Mouse (Mus musculus) stomach, embryonic 15.5 days (tissue): ENCODE measurements at regions not wholly inside any gene's neighbourhood (a gene's known extent, or its start where the extent isn't known, plus 50 kb on each side); places are given as distances from the start of the nearest gene placed in this dataset.
"Not testable (repeated sequence)": the region's sequence is repeated elsewhere in the genome, so short reads cannot be mapped to it uniquely, and the experiment has no call there.

ENCODE experiments used
- ATAC-seq: fragments of 200-750 bp; cut with Nextera tagmentation; 2 replicates; pipeline ENCODE4 v1.8.0; 2017; ENCODE audit warnings: low read depth, moderate number of reproducible peaks, moderate TSS enrichment; ENCODE audit not compliant: insufficient read depth, low FRiP score
- H3K27ac ChIP-seq: fragments of 300-500 bp; sonication (generic); 2 replicates; pipeline ENCODE4 v1.5.1; 2015; ENCODE audit warnings: mild to moderate bottlenecking, inconsistent platforms
- H3K27me3 ChIP-seq: fragments of 300-500 bp; sonication (generic); replicated peaks from 2 replicates; pipeline ENCODE4 v1.6.1; 2015; ENCODE audit warnings: inconsistent platforms
- H3K36me3 ChIP-seq: fragments of 300-500 bp; sonication (generic); 2 replicates; pipeline ENCODE4 v1.6.1; 2015; ENCODE audit warnings: inconsistent platforms
- H3K4me1 ChIP-seq: fragments of 300-500 bp; sonication (generic); 2 replicates; pipeline ENCODE4 v1.6.1; 2015; ENCODE audit warnings: inconsistent platforms
- H3K4me2 ChIP-seq: fragments of 300-500 bp; sonication (generic); 2 replicates; pipeline ENCODE4 v1.6.1; 2015; ENCODE audit warnings: mild to moderate bottlenecking, inconsistent platforms
- H3K4me3 ChIP-seq: fragments of 300-500 bp; sonication (generic); replicated peaks from 2 replicates; pipeline ENCODE4 v1.5.1; 2015; ENCODE audit warnings: inconsistent platforms
- H3K9ac ChIP-seq: fragments of 300-500 bp; sonication (generic); 2 replicates; pipeline ENCODE4 v1.6.1; 2015; ENCODE audit warnings: inconsistent platforms
- H3K9me3 ChIP-seq: fragments of 300-500 bp; sonication (generic); 2 replicates; pipeline ENCODE4 v1.6.1; 2016; ENCODE audit warnings: inconsistent platforms
- WGBS: fragments of 180-500 bp; shearing (Covaris S2); methylation state at CpG from one replicate; pipeline ENCODE4 v1.1.7; 2015; 5-methylcytosine and 5-hydroxymethylcytosine counted together

DNA sequence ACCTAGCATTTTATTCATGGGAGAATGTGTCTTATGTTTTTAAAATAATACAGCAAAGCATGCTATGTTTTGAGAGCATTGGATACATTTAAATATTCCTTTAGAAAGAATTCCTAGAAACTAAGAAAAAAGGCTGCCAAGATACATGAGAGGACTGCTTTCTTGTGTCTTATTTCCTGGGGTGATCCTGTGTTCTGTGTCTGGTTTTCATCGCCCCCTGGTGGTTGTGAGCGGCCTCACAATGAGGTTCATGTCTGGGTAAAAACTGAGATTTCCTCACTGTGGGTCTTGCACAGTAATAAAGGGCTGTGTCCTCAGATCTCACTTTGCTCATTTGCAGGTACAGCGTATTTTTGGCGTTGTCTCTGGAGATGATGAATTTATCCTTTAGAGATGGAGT, 469.2 kb downstream of the Adam6a start:
- not testable (repeated sequence) for ATAC-seq

DNA sequence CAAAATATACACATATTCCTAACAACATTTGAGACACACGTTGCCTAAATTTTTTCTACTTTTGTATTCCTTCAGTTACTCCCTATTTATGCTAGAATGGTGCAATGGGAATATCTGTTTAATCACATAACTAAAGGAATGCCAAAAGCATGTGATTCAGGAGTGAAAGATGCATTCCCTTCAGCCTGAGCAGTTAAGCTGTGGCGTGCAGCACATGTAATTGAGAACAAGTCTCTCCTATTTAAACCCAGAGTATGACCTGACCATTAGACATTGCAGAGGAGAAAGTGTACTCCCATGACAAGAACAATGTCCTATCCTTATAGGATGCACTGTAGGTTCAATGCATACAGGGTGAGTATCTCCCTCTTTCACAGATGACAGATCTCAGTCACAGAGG, 493.3 kb downstream of the Adam6a start:
- H3K9me3 ChIP-seq, H3K27me3 ChIP-seq, H3K36me3 ChIP-seq, H3K4me1 ChIP-seq, ATAC-seq, H3K27ac ChIP-seq, H3K4me2 ChIP-seq, H3K4me3 ChIP-seq, H3K9ac ChIP-seq: not testable (repeated sequence)
- WGBS: 70% methylated on average over 2 of the region's 2 CpGs

More for the DNA sequence above, 469.2 kb downstream of the Adam6a start:
- not testable (repeated sequence) for H3K9ac ChIP-seq, H3K4me1 ChIP-seq, H3K27ac ChIP-seq, H3K9me3 ChIP-seq, H3K36me3 ChIP-seq, H3K27me3 ChIP-seq, H3K4me3 ChIP-seq, H3K4me2 ChIP-seq
- 17% methylated on average over 4 of the region's 4 CpGs for WGBS

DNA sequence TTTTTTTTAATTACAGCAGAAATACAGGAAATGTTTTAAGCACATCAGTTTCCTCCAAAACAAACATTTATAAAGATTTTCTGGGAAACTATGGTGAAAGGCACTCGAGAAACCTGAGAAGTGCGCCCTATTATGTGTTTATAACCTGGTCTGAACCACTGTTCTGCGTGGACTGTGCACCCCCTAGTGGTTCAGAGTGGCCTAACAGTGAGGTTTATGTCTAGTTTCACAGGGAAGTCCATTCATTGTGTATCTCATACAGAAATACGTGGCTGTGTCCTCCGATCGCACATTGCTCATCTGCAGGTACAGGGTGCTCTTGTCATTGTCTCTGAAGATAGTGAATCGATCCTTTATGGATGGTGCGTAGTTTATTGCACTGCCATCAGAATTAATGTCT, 504.3 kb downstream of the Adam6a start:
- H3K27ac ChIP-seq, H3K9ac ChIP-seq, ATAC-seq, H3K36me3 ChIP-seq, H3K4me2 ChIP-seq, H3K9me3 ChIP-seq, H3K4me3 ChIP-seq, H3K4me1 ChIP-seq, H3K27me3 ChIP-seq: not testable (repeated sequence)
- 55% methylated on average over 8 of the region's 8 CpGs for WGBS

DNA sequence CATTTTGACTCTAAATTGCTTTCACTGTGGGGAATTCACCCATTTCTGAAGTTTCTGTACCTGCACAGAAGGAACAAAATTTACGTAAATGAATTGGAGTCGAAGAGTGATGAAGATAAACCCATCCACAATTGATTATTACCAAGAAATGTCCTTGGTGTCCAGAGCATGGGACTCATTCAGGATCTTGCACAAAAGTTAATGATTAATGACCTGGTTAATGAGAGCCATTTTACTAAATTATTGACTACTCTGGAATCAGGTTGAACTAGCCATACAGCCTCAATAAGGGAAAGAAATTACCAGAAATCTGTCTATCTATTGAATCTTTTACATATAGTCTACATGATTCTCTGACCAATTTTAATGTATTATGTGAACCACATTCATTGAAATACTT, 509.6 kb downstream of the Adam6a start:
- Histone ChIP-seq H3K4me2 (no peak overlapping the region), H3K27ac (no peak overlapping the region), H3K9ac (no peak overlapping the region), H3K36me3 (no peaks in the 10 kb centered on the region), H3K4me1 (no peaks in the 10 kb centered on the region), H3K4me3 (no peak overlapping the region), H3K27me3 (no peaks in the 10 kb centered on the region), H3K9me3 (no peaks in the 10 kb centered on the region)
- WGBS: 84% methylated on average over 2 of the region's 2 CpGs
- ATAC-seq: no peak

DNA sequence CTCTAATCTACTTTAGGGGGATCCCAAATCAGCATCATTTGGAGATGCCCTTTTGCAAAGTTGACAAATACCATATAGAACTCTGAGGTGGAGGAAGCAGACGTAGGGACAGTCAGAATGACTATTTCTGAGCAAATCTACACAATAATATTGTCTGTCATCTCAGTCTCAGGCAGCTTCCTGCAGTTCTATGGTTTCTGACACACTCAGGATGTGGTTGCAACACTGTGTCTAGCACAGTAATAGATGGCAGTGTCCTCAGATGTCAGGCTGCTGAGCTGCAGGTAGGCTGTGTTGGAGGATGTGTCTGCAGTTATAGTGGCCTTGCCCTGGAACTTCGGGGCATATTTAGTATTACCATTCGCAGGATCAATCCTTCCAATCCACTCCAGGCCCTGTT, 515.9 kb downstream of the Adam6a start:
- no peak overlapping the region for H3K27ac ChIP-seq
- no peak for ATAC-seq
- H3K9me3 ChIP-seq: no peaks in the 10 kb centered on the region
- no peaks in the 10 kb centered on the region for H3K27me3 ChIP-seq
- no peak overlapping the region for H3K9ac ChIP-seq
- no peaks in the 10 kb centered on the region for H3K36me3 ChIP-seq
- H3K4me3 ChIP-seq: no peak overlapping the region
- WGBS: 53% methylated on average over 3 of the region's 3 CpGs
- H3K4me2 ChIP-seq: no peak overlapping the region
- no peaks in the 10 kb centered on the region for H3K4me1 ChIP-seq

DNA sequence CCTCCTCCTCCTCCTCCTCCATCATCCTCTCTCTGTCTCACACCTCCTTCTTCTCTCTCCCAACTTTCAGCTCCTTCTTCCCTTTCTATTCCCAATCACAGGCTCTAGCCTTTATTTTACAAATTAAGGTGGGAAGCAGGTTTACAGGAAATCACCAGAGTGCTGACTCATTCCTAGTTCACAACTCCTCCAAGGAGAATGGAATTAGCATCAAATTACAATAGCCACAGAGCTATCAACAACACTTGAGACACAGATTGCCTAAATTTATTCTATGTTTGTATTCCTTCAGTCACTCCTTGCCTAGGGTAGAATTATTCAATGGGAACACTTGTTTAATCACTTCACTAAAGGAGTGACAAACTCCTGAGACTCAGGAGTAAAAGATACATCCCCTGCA, 523.5 kb downstream of the Adam6a start:
- H3K4me1 ChIP-seq: no peaks in the 10 kb centered on the region
- H3K27ac ChIP-seq: no peak overlapping the region
- no peak for ATAC-seq
- H3K27me3 ChIP-seq: no peaks in the 10 kb centered on the region
- no peaks in the 10 kb centered on the region for H3K36me3 ChIP-seq
- no peak overlapping the region for H3K4me3 ChIP-seq
- H3K9me3 ChIP-seq: no peaks in the 10 kb centered on the region
- H3K4me2 ChIP-seq: no peak overlapping the region
- H3K9ac ChIP-seq: no peak overlapping the region

DNA sequence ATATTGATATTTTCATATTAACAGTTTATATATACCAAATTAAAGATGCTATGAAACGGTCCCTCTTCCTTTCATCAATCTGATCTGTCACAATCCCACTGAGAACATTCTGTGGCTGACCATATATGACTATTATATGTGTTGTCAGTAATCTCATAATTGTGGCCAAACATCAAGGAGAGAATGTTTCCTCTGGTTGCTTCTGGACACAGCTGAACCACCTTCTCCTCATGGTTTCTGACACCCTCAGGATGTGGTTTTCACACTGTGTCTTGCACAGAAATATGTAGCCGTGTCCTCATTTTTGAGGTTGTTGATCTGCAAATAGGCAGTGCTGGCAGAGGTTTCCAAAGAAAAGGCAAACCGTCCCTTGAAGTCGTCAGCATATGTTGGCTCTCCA, 565.0 kb downstream of the Adam6a start:
- H3K4me2 ChIP-seq, H3K36me3 ChIP-seq: not testable (repeated sequence)
- 79% methylated on average over 4 of the region's 4 CpGs for WGBS

DNA sequence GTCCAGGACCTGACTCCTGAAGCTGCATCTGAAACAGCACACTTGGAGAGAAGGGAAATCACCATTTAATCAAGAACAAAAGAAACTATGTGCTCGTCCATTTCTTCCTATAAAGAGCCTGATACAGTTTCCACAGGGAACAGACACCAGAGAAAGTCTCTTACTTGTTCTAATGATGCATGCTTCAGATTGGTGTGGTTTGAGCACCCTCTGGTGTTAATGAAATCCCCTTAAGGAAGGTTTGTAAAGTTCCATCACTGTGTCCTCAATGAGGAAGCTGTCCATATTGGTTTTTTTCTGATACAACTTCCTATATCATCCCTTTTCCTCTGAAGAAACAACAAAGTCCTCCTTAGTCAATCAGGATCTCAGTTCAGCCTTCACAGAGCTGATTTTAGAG, 591.2 kb downstream of the Adam6a start:
- H3K4me2 ChIP-seq: no peak overlapping the region
- no peaks in the 10 kb centered on the region for H3K36me3 ChIP-seq
- H3K9ac ChIP-seq: no peak overlapping the region
- no peaks in the 10 kb centered on the region for H3K9me3 ChIP-seq
- 44% methylated on average over 1 of the region's 1 CpGs for WGBS
- H3K4me1 ChIP-seq: no peaks in the 10 kb centered on the region
- no peak overlapping the region for H3K27ac ChIP-seq
- no peaks in the 10 kb centered on the region for H3K27me3 ChIP-seq
- no peak overlapping the region for H3K4me3 ChIP-seq
- ATAC-seq: no peak

More for the DNA sequence above, 565.0 kb downstream of the Adam6a start:
- not testable (repeated sequence) for ATAC-seq, H3K27ac ChIP-seq, H3K4me1 ChIP-seq, H3K9me3 ChIP-seq, H3K4me3 ChIP-seq, H3K9ac ChIP-seq, H3K27me3 ChIP-seq

DNA sequence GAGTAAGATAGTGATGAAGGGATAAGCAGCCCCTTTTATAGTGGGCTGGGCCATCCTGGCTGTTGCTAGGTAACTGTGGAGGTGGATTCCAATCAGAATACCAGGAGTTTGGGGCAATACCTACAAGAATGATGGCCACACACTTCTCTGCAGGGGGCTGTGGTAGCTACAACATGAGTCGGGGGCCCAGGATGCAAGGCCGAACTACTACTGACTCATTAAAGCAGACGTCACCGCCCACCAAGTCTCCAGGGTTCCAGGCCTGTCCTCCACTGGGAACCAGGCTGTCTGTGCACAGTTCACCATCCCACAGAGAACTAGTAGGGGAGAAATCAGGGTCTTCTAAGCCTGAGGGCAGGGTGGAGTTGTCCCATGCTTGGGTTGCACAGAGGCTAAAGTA, 605.1 kb downstream of the Adam6a start:
- H3K4me1 ChIP-seq: no peaks in the 10 kb centered on the region
- H3K4me3 ChIP-seq: no peak overlapping the region
- no peaks in the 10 kb centered on the region for H3K27me3 ChIP-seq
- no peak overlapping the region for H3K9ac ChIP-seq
- WGBS: 88% methylated on average over 4 of the region's 4 CpGs
- no peaks in the 10 kb centered on the region for H3K9me3 ChIP-seq
- H3K36me3 ChIP-seq: no peaks in the 10 kb centered on the region
- no peak for ATAC-seq
- no peak overlapping the region for H3K27ac ChIP-seq
- H3K4me2 ChIP-seq: no peak overlapping the region

DNA sequence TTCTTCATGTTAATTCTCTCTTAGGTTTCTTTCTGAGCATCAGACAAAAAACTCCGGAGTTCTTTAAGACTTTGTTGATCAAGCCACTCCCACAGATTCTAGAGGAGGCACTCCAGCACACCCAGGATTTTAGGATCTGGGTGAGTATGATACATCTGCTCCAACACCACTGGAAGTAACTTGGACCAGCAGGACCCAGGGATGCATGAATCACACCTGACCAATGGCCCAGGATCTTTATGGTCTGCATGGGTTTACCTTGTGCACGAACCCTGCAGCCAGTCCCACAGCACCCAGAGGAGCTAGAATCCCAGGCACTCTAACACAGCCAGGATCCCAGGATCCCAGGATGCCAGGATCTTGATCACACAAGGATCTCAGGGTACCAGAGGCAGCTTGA, 628.6 kb downstream of the Adam6a start:
- Histone ChIP-seq H3K27me3 (no peaks in the 10 kb centered on the region), H3K9me3 (no peaks in the 10 kb centered on the region), H3K9ac (no peak overlapping the region), H3K4me1 (no peaks in the 10 kb centered on the region), H3K27ac (no peak overlapping the region), H3K4me3 (no peak overlapping the region), H3K36me3 (no peaks in the 10 kb centered on the region), H3K4me2 (no peak overlapping the region)
- 77% methylated on average over 2 of the region's 2 CpGs for WGBS
- ATAC-seq: no peak

DNA sequence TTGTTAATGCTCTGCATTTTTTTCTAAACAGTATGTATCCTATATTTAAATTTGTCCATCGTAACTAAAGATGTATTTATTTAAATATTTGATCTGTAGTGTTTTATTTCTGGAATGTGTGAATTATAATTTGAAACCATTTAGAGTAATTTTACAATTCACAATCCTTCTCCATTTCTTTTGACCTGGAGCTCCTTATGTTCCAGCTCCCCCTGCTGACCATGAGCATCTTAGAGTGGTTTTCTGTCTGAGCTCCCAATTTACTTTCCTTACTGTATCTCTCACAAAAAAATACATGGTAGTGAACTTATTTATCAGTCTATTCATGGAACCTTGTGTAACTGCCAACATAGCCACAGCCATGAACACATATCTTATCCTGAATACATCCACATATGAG, 655.8 kb downstream of the Adam6a start:
- Histone ChIP-seq H3K27me3 (no peaks in the 10 kb centered on the region), H3K4me1 (no peaks in the 10 kb centered on the region), H3K27ac (no peak overlapping the region), H3K4me3 (no peak overlapping the region), H3K9me3 (no peaks in the 10 kb centered on the region), H3K36me3 (no peaks in the 10 kb centered on the region), H3K4me2 (no peak overlapping the region), H3K9ac (no peak overlapping the region)
- 48% methylated on average over 1 of the region's 1 CpGs for WGBS
- ATAC-seq: no peak

DNA sequence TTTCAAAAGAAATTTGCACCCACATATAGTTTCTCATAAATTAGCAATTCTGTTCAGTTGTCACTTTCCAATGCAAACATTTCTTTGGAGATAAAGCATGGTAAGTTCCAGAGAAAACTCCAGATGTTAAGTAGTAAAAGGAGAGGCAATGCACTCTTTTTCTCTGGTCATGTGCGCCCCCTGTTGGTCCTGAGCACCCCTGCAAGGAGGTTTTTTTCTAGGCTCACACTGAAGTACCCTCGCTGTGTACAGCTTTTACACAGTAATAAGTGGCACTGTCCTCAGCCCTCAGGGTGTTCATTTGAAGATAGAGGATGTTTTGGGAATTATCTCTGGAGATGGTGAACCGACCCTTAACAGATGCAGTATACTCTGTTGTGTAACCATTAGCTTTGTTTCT, 678.8 kb downstream of the Adam6a start:
- Histone ChIP-seq H3K27me3 (no peaks in the 10 kb centered on the region), H3K4me1 (no peaks in the 10 kb centered on the region), H3K27ac (no peak overlapping the region), H3K9ac (no peak overlapping the region), H3K4me3 (no peak overlapping the region), H3K4me2 (no peak overlapping the region), H3K9me3 (no peaks in the 10 kb centered on the region), H3K36me3 (no peaks in the 10 kb centered on the region)
- ATAC-seq: no peak
- WGBS: 27% methylated on average over 3 of the region's 3 CpGs
